Mouse (Mus musculus) MEL (cell line): ENCODE results near the gene Stk11.

Source experiments
- CTCF ChIP-seq, 3 experiments: IDR thresholded peaks in 2 of 3; conservative IDR thresholded peaks in 1 of 3; 2 replicates each; pipeline ENCODE4 v1.5.1; 2011 to 2012; ENCODE audit warnings: low read length in 3 of 3, low read depth in 2 of 3, mild to moderate bottlenecking in 2 of 3, improper control_type of control experiment in 1 of 3, inconsistent platforms in 1 of 3, mixed read lengths in 1 of 3, moderate library complexity in 1 of 3; ENCODE audit not compliant: control insufficient read depth in 1 of 3, insufficient read depth in 1 of 3, poor library complexity in 1 of 3, severe bottlenecking in 1 of 3
- E2F4 ChIP-seq: IDR thresholded peaks from 2 replicates; pipeline ENCODE4 v1.6.1; 2011; ENCODE audit warnings: low read depth, low read length, improper control_type of control experiment, borderline replicate concordance
- ELF1 ChIP-seq: IDR thresholded peaks from 2 replicates; pipeline ENCODE4 v1.6.1; 2014; ENCODE audit warnings: low read depth, mild to moderate bottlenecking, inconsistent platforms, low read length, improper control_type of control experiment, moderate library complexity
- EP300 ChIP-seq, 2 experiments: IDR thresholded peaks; 2 replicates each; pipeline ENCODE4 v1.6.1; 2011; ENCODE audit warnings: improper control_type of control experiment in 2 of 2, low read length in 2 of 2, low read depth in 1 of 2, mild to moderate bottlenecking in 1 of 2
- GABPA ChIP-seq: IDR thresholded peaks from 2 replicates; pipeline ENCODE4 v1.6.1; 2012; ENCODE audit warnings: low read depth, mild to moderate bottlenecking, inconsistent platforms, low read length, improper control_type of control experiment, moderate library complexity
- POLR2A ChIP-seq, 2 experiments: IDR thresholded peaks; 2 replicates each; pipeline ENCODE4 v1.6.1; 2011 to 2012; ENCODE audit warnings: low read length in 2 of 2, mild to moderate bottlenecking in 2 of 2, control low read depth in 1 of 2, improper control_type of control experiment in 1 of 2, low read depth in 1 of 2, moderate library complexity in 1 of 2; ENCODE audit not compliant: control insufficient read depth in 1 of 2, insufficient read depth in 1 of 2, poor library complexity in 1 of 2
- POLR2AphosphoS2 ChIP-seq: IDR thresholded peaks from 2 replicates; pipeline ENCODE4 v1.6.1; 2011; ENCODE audit warnings: low read length, improper control_type of control experiment
- SMC3 ChIP-seq: IDR thresholded peaks from 2 replicates; pipeline ENCODE4 v1.6.1; 2011; ENCODE audit warnings: low read depth, low read length, improper control_type of control experiment

GRCm38 (mm10) chr10:80159021-80159560 lies 43.5 kb downstream of the Stk11 start:
- TF ChIP-seq SMC3 (no peak), CTCF (IDR thresholded peaks at IDR 0.05 in 2 of 3, conservative IDR thresholded peaks at IDR 0.05 in 1 of 3; ENCODE audit: control insufficient read depth in 1 of 3, insufficient read depth in 1 of 3, low read depth in 2 of 3, low read length in 3 of 3, poor library complexity in 1 of 3, severe bottlenecking in 1 of 3) (no peak), ELF1 (no peak), E2F4 (no peak), POLR2A (IDR thresholded peaks at IDR 0.05; ENCODE audit: control insufficient read depth in 1 of 2, insufficient read depth in 1 of 2, low read depth in 1 of 2, low read length in 2 of 2, poor library complexity in 1 of 2) (peak in 1 of 2 experiments; percentile 42; a peak in 1 of 4 replicates), EP300 (IDR thresholded peaks at IDR 0.05; ENCODE audit: low read depth in 1 of 2, low read length in 2 of 2) (no peak; a peak in 1 of 4 replicates), POLR2AphosphoS2 (no peak; the same call in 1 of the 2 replicates), GABPA (no peak)
